Mouse (Mus musculus) urinary bladder, adult 2 months (tissue): ENCODE results near the gene Stradb. TPM values are rescaled to one million over a fixed set of nuclear protein-coding genes. Genes with fewer than 3 reads are reported as not detected.
"Not testable (repeated sequence)": the region's sequence is repeated elsewhere in the genome, so short reads cannot be mapped to it uniquely, and the experiment has no call there.

Experiments
- DNase-seq: peaks from one replicate; pipeline ENCODE4 v3.0.0; 2022; ENCODE audit warnings: low spot score
- polyA plus RNA-seq: library from polyadenylated mRNA; depleted of rRNA; stranded (reverse); fragments of >200 nt; gene quantifications from 2 replicates; pipeline ENCODE4 v1.2.3, GENCODE M21; 2012; rRNA removed

Gene Stradb
- polyA plus RNA-seq: 11.9 and 12.6 TPM in 2 replicates

DNA sequence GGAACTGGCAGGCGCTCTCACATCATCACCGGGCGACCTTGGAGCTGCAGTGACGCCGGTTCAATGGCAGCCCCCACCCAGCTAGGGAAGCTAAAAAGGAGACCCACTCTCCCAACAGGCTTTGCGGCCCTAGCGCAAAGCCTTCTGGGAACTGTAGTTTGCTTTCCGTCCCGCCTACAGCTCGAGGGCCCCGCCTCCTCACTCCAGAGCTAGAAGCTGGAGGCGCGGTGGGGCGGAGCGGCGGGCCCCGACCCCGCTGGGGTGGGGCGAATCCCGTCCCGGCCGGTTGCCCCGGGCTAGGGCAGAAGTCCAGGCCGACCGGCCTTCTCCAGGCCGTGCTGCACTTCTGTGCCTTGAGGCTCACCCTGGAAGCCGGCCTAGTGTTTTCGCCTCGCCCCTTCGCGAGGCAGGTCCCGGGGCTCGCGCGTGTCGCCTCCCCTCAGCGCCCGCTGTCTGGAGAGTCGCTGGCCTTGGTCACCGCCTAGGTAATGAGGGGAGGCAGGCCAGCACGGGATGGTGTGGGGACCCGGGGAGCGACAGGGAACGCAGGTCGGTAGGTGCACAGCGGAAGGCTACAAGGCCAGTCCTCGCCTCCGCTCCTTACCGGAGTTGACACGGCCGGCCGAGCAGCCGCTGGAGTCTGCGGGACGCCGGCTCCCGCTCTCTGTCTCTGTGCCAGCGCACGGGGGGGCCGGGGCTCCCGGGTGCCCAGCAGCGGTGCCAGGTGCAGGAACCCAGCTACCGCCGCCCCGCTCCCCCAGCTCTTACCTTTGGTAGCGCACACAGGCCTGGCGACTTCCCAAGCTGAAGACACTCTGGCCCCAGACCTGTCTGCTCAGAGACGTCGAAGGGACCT is at the start of gene Stradb, which contains the start of gene Trak2:
Gene Stradb (plus strand): TSS at position 157 of the 856 bp plus-strand sequence.
Gene Trak2 (minus strand): TSS at position 65 of the 856 bp plus-strand sequence.
- peak; percentile 83 for DNase-seq

DNA sequence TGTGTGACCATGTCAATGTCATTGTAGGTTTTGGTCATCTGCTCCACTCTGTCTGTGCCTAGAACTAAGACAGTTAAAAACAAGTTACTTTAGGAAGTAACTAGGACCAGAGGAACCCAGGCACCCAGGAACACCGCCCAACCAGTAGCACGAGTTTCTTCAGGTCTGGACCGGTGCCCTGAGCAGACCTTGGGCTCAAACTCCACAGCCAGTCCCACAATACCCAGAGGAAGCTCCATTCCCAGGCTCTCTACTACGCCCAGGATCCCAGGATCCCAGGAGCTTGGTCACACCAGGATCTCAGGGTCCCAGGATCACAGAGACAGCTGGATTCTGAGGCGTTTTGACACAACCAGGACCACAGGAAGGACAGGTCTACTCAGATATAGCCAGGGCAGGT is 46.7 kb upstream of the Stradb start:
- no peak for DNase-seq

DNA sequence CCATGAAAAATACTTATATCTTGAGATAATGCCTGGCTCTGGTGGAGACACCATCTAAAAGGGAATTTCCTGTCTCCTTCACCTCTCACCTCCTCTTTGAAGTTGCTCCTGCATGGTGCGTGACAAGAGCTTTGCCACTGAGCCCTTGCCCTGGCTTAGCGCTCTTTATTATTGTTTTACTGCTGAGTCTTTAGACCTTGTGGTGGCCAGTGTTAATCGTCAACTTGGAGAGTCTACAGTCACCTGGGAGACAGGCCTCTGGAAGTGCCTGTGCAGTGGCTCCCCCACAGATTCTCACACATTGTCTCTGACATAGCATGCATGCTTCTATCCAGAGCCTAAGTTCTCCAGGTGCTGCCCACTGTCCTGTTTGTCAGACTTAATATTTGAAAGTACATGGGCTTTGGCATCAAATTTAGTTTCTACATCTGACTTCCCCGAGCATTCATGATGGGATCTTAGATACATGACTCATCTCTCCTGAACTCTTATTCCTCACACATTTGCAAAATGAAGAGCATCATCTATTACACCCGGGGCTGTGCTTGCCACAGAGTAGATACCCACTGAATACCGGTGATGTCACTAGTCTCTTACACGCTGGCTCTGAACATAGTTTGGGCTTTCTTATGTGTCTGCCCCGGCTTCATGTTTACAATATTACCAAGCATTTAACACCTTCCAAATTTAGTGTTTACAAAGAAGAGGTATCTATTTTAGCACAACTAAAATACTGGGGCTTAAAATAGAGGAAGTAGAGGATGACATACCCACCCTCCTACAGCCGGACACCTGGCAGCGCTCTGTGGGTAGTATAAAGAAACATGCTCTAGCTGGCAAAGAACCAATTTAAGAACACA is 36.3 kb upstream of the Stradb start:
- no peak for DNase-seq

DNA sequence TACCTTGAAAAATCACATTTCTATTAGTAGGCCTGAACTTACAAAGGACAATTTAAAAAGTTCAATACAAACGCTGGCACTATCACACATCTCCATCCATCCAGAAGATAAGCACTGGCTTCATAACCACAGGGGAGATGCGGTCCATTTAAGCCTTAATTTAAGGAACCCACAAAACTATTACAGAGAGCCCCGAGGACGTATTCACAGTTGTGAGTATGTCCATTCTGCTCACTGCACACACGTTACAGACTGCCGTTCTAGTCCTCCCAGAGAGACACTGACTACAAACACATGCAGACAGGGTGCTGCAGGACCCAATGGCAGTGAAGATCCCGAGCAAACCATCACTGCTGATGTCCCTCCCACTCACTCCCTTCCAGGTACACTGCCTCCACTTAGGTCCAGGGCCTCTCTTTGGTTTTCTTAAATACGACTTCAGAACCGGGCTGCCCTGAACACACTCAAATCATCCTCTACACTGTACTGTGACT is 35.7 kb upstream of the Stradb start:
- no peak for DNase-seq

DNA sequence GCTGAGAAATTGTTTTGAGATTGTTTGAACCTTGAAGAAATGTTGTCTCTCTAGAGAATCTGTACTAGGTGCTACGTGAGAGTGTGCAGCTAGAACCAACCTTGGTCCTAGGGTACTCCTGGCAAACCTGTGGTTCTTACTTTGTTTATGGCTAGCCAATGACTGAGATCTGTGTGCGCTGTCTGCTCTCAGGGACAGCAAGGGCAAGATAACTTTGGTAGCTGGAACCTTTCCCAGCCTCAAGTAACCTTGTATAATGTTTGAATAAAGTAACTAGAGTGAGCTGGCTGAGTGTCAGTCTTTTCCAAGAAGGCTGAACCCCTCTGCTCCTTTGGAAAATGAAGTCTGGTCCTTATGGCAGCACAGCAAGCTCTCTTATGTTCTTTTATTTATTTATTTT is 27.8 kb upstream of the Stradb start:
- DNase-seq: no peak

DNA sequence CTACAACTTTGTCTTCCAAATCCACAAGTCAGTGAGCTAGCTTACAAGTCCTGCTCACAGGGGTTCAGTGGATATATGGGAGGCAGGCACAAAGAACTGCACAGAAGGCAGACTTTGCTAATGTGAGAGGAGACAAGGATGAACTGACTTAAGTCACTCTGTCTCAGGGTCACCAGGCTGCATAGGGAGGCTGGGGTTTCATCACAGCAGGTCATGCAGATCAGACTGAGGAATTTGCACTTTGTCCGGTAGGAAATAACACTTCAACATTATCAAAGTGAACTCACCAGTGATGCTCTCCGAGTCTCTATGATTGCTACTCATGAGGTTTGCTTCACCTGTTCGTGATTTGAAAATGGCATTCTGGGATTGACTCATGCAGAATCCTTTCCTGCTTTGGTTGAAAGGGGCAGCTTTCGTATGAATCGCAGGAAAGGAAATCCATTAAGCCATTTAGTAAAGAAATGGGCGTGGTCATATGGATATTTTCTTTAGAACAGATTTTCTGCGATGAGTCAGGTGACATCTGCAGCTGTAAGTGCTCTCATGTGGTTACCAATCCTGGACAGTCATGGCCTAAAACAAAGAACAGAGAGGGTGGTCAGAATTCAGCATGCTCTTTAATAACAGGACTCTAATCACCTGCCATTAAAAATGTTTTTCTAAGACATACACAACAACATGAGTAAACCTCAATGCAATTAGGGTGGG is 27.2 kb upstream of the Stradb start:
- DNase-seq: no peak

DNA sequence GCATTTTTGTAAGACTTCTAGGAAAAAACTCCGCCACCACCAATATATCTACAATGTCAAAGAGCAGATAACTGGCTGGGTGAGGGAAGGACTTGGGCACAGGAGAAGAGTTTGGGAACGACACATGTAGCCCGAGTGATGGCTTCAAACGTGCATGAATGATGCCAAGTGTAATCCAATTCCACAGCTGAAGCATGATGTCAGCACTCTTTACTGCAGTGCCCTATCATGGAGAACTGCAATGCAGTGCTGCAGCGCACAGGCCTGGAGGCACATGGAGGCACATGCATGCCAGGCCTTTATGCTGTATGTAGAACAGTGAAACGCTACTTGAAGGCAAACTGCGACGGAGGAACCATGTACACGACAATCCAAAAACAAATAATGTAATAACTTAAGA is 26.6 kb upstream of the Stradb start:
- DNase-seq: no peak

DNA sequence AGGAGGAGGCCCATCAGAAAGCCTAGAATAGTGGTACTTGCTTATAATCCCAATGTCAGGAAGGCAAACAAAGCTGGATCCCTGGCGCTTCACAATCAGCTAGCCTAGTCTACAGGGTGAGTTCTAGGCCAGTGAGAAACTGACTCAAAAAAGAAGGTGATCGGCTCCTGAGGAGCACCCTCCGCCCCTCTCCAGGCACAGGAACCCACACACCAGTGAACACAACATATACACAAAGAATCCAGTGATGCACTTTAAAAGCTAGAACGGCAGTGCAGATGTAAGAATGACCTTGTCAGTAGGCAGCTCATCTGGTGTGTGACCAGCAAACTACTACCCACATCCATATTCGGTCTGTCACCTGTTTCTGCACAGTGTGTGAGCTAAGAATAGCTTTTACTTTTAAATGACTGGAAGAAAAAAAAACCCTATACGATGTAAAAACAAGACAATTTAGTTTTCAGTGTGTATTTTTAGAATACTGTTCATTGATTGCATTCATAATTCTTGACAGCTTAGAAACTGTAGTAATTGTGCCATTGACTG is 23.7 kb upstream of the Stradb start:
- no peak for DNase-seq

DNA sequence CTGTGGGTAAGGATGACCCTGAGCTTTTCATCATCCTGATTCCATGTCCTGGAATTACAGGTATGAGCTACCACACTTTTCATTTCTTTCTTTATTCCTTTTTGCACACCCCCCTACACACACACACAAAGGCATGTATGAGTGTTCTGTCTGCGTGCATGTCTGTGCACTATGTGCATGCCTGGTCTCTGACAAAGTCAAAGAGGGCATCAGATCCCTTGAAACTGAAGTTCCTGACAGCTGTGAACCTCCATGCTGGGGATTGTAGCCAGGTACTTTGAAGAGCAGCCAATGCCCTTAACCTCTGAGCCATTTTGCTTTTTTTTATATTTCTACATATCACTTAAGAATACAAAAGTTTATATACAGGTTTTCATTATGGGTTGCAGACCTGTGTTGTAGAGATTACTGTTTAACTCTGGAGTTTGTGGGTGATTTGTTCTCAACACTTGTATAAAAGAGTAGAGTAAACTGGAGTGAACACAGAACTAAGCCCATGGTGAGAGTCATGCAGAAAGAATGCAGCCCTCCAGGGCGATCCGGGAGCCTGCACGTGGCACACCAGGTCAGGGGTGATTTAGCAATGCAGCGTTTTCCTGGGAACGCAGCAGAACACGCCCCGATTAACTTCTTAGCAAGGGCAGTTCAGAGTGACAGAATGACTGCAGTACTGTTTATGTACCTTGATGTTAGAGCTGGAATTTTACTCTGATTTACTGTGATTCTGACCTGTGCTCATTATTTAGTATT is 22.2 kb upstream of the Stradb start:
- peak; percentile 33 for DNase-seq

DNA sequence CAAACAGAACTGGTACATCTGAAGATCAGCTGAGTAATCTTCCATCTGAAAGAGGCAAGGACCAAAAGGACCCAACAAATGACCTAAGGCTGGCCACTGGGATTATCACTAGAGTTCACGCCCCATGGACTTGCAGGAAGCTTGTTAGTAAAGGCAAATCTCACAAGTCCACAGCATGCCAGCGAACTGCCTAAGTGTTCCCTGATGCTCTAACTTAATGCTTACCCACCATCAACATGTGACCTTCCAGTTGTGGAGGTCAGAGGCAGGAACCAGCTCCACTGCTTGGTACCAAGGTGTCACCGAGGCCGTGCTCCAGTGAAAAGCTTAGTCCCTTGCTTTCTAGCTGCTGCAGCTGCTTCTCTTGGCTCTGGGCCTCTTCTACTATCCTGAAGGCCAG is 21.5 kb upstream of the Stradb start:
- no peak for DNase-seq

DNA sequence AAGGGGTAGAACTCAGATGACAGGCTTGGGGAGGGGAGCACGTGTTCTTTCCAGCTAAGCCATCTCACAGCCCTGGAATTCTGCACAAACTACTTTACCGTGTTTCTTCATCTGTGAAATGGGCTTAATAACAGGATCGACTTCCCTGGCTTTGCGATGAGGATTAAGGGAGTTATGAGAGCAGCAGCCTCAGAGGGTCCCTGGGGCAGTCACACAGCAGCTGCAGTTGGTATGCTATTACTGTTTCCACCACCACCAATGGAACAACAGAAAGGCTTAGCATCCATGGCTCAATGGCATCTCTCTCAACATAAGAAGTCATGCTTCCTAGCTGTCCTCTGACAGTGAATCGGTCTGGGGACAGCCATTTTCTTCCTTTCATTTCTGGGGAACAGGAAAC is 20.8 kb upstream of the Stradb start:
- no peak for DNase-seq

DNA sequence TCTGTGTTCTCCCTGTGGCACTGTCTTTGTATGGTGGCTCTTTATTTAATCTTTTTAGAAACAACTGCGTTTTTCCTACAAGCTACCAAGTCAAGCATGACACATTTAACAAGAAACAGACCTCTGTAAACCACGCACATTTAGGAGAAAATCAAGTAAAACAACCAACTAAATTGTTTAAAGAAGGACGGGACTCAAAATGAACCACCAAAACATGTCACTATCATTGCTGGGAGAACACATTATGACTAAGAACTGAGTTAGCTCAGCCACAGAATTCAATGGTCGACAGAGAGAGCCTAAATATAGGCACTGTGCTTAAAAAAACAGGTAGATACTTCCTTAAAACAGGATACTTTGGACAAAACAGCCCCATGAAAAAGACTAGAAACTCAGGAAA is 20.3 kb upstream of the Stradb start:
- DNase-seq: no peak

DNA sequence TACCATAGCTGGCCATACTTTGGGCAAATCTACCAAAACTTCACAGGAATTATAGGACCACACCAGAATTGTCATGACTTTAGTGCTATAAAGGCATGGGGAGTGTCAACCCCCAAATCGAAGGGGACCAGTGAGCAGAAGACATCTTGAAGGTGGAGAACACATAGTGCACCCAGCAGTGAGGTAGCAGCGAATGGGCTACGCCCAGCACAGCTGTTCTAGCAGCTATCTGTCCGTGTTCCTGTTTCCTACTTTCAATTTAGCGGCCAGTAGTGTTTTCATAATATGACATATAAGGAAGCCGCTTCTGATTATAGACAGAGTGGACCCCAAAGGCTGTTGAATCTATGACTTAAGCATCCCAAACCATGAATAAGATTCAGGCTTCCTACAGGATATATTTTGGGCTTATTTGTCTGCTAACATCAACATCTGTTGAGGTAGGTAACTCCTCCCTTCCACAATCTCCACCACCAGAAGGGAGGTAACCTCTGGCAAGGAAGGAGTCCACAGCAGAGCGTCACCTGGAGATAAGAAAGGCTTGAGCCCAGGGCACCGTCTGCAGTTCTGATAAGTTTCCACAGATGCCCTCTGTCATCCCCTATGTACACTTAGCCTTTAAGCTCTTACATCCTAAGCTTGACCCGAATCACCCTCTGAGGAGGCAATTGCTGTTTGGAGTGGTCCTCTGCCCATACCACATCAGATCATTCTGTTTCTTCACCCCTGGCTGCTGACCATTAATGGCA is 19.5 kb upstream of the Stradb start:
- no peak for DNase-seq

DNA sequence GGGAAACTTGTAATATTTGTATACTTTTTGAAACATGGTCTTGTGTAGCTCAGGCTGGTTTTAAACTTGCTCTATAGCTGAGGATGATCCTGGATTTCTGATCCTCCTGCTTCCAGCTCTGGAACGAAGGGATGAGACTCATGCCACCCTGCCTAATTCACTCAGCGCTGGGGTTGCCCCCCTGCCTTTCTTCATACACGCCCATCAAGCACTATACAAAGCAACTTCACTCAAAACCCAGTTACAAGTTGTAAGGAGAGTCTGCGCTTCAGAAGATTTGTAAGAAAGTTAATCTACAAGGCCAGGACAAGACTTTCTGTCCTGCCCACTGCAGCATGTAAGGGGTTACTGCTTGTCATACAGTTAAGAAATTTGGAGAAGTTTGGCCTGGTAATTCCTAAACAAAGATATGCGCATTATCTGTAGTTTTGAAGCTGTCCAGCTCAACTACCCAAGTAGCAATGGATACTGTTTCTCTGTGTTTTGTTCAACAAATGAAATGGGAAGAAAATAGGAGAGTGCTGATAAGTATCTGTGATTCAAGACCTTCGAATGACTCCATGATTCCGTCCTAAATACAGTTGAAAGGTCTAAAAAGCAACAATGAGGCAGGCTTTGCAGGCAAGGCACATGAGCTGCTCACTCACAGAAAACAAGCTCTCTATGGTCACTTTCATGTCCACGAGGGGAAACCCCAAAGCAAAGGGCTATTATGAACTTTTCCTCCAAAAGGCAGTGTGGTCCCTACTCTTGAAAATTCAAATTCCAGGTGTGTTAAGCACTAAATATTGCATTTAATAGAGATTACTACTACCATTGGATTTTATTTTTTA is 18.5 kb upstream of the Stradb start:
- no peak for DNase-seq

DNA sequence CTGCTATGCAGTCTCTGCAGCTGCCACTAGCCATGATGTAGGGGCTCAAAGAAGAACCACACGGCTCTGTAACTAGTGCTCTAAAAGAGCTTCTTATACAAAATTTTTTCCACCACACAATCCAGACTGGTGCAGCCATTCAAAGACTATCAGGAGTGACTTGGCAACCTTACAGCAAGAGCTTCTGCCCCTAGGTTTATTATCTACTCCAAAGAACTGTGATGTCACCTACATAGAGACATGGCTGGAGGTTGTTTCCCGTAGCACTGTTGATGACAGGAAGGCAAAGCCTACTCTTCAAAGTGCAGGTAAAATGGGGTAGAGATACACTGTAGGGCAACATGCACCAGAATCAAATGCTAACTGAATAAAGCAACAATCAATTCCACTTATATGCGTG is 17.6 kb upstream of the Stradb start:
- no peak for DNase-seq

DNA sequence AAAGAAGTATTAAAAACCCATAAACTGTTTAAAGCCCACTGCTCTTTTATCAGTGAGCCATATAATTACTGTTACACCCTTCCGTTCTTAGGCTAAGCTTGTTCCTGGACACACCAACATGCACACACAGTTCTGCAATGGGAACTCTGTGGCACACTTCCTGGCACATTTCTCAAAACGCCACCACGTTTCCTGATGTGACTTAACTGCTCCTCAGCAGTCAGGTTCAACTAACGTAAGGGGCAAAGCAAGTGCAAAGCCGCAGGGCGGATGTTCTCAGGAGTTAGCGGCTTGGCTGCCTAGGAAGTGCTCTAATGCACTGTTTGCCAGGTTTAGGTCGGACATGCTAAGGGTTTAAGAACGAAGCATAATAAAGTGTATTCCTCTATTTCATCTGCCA is 17.1 kb upstream of the Stradb start:
- DNase-seq: no peak

DNA sequence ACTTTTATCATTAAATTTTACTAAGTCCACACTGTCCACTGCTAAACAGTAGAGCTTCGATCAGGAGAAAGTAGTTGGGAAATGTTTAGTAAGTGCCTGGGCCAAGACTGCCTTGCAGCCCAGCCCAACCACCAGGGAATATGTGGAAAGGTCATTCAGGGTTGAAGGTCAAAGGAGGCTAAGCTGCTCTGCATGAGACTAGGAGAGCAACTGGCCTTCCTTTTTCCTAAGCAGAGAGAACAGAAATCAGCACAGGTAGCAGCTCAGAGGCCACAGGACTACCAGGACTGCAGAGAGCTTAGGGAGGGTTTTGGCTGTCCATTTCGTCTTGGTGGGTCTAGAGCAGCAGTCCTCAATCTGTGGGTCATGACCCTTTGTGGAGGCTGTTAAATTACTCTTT is 15.4 kb upstream of the Stradb start:
- no peak for DNase-seq

DNA sequence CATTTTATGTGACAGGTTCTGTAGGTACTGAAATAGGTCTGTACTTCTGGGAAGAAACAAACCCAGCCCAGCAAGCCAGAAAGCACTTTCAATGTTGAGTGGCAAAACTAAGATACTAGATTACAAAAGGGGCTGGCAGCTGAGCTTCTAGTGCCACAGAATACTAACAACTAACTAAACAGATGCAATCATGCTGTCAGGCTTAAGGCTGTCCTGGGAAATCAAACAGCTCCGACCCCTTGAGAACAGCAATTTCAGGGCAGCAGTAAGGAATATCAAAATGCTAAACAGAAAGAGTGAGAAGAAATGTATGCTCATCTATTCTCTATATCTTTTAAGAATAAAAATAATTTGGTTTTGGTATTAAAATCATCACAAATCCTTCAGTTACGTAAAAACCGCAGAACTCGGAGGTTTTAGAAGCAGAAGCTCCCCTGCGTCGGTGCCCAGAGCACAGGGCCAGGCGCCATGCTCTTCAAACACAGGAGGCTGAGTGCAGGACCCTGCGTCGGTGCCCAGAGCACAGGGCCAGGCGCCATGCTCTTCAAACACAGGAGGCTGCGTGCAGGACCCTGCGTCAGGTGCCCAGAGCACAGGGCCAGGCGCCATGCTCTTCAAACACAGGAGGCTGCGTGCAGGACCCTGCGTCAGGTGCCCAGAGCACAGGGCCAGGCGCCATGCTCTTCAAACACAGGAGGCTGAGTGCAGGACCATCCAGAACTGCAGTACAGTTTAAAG is 14.4 kb upstream of the Stradb start:
- DNase-seq: not testable (repeated sequence)

DNA sequence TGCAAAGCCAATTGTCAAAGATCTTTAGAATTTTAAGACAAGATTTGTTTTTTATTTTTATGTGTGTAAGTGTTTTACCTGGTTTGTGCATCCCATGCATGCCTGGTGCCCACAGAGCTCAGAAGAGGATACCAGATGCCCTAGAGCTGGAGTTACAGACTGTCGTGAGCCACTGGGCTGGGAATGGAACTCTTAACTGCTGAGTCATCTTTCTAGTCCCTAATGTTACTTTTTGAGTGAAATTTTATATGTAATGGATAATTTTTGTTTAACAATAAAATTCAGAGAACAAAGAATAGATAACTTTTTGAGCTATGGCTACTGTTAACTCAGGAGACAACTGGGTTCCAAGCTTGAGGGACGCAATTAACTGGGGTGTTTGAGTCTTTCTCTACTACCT is 13.6 kb upstream of the Stradb start:
- no peak for DNase-seq
